Mouse (Mus musculus) E14TG2a.4 (cell line): ENCODE data around the gene Usp5.

Experiments
- CTCF ChIP-seq: conservative IDR thresholded peaks from 2 replicates; pipeline ENCODE4 v1.5.1; 2014; ENCODE audit warnings: low read length
- POU5F1 ChIP-seq: IDR thresholded peaks from 2 replicates; pipeline ENCODE4 v1.6.1; 2014; ENCODE audit warnings: low read length, borderline replicate concordance

- TF ChIP-seq CTCF (no peak), POU5F1 (no peak)
Observed at GRCm38 (mm10) chr6:124786756-124787420, 42.4 kb downstream of the Usp5 start.
